Mouse (Mus musculus) kidney, postnatal 10 days (tissue): ENCODE results near the gene Wdr92.

Source experiments
- DNase-seq: peaks from one replicate; pipeline ENCODE4 v3.0.0; 2021; ENCODE audit warnings: mixed read lengths

The Wdr92 gene

DNA sequence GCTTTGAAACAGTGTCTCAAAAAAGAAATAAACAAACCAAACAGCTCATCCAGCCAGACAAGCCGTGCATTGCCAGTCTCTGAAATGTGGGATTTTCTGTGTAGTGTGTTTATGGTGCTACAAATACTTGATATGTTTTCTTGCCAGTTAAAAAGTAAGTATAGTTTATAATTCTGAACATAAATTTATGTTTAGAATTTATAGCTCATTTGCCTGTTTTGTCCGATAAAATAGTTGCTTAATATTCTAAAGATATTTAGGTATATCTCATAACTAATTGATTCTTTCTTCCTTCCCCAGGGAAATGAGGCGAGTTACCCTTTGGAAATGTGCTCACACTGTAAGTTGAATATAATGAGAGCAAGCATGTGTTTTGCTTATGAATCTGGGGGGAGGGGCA, at the start of gene Wdr92:
Gene Wdr92 (plus strand): TSS at position 301 of the 400 bp plus-strand sequence.
- no peak for DNase-seq

DNA sequence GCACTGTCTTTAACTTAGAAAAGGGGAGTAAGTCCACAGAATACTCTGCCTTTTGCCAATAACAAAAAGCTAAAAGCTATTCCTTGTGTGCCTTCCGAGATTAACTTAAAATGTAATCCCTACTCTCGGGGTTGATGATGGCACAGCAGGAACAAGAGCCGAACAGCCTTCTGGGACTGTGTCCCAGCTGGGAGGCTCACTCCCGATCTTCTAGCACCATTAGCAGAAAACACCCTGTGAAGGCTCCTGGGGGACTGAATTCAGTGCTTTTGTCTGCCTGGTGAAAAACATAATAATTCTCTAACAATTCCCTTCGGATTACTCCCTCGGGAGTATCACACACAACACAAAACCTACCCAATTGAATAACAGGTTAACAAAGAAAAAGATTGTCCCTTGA, 46.3 kb upstream of the Wdr92 start:
- DNase-seq = no peak

DNA sequence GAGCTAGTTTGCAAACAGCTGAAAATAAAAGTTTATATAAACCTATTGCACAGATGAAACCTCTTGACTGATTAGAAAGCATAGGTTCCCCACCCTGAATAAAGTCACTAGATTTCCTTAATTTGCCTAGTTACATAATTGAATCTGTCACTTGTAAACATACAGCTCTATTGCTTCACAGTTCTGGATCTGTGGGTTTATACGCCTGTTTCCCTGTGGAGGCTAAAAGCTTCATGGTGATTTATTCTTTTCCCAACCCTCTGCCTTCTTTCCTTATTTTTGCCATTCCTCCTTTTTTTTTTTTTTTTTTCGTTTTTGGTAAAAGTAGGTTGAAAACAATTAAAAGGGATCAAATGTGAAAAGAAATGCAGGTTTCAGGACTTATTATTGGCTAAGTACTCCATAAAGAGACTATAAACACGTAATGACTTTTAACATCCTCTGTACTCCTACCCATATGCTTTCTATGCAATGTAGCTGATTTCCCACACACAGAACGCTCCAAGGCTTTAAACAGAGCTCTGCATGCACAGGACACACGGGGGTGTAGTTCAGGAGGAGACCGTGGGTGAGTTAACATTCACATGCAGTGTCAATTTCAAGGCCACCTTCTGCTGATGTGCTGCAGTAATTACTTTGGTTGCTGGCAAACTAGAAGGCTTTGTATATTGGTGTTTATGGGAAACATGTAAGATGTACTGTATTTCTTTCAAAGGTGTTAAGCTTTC, 43.4 kb upstream of the Wdr92 start:
- DNase-seq = no peak

DNA sequence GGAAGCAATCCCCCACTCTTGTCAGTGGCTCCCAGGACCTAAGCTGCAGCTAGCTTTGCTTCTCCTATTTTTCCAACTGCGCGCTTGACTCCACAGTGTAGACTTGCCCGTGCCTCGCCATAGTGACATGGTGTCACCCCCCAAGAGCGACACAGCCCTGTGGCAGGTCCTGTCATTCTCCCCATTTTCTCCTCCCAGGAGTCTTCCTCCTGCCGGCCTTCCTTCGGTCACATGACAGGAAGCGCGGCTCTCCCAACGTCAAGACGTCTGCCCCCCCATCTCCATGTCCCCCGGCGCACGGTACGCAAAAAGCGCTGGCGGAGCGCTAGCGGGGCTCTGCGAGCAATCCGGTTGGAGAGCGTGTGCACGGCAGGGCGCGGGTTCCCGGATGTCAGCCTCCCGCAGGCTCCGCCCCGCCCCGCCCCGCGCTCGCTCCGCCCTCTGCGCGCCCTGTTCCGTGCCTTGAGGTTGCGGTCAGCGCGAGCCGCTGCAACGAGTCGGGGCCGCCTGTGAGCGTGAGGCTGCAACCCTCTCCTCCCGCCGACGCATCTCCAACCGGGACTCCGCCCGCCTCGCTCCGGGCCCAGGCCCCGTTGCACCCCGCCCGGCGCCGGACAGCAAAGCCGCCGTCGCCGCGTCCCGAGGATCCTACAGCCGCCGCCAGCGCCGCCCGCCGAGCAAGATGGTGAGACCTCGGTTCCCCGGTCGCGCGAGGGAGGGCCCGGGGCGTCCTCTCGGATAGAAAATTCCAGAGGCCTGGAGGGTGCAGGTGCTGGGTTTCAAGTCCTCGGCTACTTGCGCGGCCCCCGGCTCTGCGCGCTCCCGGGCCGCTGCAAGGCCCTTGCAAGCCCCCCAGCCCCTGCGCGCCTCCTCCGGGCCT, 22.8 kb upstream of the Wdr92 start, which contains the start of gene Ppp3r1:
Gene Ppp3r1 (plus strand): TSS at position 406 of the 880 bp plus-strand sequence.
- peak; percentile 98 for DNase-seq

DNA sequence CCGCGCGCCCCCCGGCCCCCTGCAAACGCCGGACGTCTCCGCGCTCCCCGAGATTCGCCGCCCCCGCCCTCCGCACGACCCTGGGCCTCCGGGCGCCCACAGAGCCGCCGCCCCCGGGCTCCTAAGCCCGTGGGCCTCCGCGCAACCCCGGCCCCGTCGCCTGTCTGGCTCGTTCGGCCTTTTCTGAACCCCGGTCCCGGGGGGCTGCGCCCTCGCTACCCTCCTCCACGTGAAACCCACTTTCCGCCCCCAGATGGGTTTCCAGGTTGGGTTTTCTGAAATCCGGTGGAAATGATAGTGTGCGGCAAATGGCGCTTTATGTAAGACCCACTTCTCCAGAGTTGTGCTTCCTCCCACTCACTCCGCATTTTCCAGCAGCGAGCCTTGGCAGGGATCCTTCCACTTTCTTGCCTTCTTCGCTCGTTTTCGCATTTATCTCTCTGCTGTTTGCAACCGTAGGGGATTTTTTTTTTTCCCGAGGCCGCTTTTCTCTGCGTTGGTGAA, 22.1 kb upstream of the Wdr92 start:
- DNase-seq = peak; percentile 53

DNA sequence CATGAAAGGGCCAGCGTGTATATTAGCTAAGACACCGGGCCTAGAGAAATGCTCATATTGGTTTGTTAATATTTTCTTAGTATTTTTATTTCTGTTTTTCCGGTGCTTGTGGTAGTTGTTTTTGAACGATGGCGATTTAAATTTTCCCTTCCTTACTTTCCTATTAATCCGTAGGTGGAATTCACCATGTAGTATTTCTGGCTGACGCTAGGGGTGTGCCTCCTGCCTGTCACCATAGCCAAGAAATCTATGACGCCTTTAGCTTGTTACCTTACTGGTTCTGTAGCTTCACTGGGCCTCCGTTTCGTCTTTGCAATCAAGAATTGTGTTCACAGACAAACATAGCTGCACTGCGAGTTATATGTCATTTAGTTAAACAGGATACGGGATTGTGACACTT, 21.7 kb upstream of the Wdr92 start:
- peak; percentile 67 for DNase-seq

DNA sequence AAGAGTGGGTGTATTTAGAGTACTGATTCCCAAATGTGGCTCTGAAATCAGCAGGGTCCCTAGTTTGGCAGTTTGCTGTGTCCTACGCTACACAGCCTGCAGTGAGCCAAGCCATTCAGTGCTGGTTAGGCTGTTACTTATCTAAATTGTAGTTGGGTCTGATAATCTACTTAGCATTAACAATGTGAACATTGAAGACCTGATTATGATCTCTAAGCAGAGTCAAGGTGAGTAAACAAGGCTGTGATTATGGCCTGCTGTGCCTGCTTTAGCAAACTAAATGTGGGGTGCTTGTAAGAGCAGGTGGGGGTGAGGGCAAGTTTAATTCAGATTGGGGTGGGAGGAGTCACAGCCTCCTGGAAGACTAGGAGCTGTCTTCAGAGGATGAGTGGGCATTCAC, 18.0 kb upstream of the Wdr92 start:
- no peak for DNase-seq

DNA sequence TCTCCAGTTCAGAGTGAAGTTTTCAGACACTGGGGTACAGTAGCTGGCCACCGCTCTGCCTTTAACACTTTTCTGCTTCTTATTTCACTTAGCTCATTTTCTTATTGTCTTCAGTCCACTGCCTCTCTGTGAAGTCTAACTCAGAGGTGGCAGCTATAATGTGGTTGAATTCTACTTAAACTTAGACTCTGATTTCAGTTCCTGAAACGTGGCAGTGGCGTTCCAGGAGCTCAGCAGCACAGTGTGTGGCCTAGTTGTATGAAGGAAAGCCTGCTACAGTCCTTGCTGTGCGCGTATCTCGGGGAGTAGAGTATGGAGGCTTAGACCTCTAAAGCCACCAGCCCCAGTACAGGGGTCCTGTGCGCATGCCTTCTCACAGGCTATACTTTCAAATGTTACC, 15.3 kb upstream of the Wdr92 start:
- DNase-seq = no peak

DNA sequence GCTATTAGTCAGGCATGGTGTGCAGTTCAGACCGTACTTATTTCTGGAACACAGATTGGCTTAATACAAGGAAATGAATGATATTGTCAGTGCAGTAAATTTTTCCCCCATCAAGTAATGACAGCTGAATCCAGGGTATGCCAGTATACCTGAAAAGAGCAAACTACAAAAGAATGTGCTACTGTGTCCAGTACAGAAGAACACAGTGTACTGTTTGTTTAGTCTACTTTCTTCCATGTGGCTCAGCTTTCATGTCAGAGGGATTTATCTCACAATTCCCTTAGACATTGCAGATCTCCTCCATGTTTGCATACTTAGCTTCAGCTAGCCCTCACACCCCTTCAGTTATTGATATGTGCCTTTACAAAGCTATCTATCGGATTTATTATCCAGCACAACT, 12.6 kb upstream of the Wdr92 start:
- no peak for DNase-seq

DNA sequence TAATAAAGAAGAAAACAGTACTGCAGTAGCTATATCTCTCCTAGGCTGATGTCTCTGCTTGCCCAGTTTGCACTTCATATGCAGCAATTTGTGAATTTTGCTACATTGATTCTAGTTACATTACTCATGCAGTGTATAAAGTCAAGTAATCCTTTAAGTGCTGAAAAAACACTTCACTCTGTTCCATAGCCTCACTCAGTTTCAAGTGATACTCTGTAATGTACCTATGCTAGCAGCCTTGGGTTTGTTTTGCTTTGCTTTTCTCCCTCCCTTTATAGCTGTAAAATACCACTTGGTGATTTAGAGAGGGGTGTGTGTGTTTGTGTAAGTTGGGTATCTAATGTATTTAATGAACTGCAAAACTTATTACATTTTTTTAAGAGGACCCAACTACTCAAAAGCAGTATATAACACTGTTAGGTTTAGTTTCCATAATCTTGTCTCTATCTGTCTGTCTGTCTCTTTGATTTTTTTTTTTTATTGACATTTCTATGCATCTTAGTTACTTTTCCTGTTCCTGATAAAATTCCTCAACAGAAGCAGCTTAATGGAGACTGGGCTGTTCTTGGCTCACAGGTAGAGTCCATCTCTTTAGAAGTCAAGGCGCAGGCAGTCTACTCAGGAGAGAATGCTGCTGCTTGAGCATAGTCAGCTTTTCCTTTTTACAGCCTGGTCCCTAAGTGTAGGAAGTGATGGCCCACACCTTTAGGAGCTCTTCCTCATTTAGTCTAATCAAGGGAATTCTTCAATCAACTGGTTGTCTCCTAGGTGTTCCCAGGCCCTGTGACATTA, 10.8 kb upstream of the Wdr92 start:
- DNase-seq = no peak

DNA sequence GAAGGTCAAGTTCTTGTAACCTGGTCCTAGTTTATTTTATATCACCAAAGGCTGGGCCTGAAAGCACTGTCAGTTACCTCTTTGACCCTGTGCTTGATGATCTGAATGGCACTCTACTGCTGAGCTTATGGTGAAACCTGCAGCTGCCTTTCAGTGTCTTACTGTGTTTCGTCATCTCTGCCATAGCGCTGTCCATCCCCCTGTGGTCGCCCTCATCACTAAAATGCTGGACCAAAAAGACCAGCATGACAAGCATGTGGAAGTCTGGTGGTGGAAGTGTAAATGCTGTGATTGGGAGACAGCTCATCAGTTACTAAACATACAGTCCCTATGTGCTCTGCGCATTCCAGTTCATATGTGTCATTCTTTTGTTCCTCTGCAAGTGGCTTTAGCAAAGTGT, 9.6 kb upstream of the Wdr92 start:
- no peak for DNase-seq

DNA sequence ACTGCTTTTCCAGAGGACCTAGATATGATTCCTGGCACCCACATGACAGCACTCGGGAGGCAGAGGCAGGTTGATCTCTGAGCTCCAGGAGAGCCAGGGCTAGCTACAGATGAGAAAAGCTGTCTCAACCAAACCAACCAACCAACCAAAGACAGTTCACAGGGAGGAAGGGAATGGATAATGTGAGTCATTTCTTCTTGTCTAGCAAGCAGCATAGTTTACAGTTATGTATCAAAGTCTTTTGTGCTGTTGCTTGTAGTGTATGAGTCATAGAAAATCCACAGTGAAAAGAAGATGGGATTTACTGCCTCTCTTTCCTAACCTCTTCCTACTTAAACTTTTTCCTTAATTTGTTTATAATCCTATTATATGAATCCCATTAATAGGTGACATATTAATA, 5.3 kb upstream of the Wdr92 start:
- DNase-seq = no peak

DNA sequence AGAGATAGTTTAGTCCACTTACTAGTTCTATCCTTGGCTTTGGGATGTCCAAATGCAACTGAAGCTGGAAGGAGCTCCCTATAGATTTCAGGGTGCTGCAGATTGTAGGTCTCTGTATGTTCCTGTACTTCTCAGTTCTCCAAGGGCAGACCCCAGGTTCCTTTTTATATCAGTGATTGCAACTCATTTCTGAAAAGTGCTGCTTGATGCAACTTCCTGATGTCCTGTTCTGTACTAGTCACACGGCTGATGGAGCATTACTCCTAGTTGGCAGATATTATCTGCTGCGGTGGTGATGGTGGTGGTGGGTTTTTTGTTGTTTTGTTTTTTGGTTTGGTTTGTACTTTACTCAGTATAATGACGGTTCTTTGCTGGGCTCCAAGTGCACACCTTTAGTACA, 1.2 kb upstream of the Wdr92 start:
- DNase-seq = no peak

DNA sequence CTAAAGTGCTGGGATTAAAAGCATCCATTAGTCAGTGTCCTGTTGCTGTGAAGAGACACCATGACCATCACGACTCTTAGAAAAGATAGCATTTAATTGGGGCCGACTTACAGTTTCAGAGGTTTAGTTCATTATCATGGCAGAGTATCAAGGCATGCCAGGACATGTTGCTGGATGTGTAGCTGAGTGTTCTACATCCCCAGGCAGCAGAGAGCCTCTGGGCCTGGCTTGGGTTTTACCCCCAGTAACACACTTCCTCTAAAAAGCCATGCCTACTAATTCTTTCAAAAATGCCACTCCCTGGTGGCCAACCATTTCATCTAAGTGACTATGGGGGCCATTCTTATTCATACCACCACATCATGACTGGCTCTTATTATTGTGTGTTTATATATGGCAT, 1.3 kb downstream of the Wdr92 start:
- no peak for DNase-seq

DNA sequence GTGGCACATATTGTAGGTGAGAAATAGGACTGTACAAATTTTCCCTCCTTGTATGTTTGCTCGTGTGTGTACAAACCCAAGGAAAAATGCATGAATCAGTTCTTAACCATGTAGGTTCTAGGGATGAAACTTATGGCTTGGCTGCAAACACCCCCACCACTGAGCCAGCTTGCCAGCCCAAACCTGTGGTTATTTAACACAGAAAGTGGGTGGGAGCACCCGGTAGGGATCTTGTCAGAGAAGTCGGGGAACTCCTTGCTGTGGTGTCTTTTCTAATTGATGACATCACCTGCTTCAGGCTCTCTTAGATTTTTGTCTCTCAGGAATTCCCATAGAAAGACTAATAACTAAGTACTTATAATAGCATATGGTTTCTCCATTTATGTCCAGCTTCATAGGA, 5.7 kb downstream of the Wdr92 start:
- no peak for DNase-seq

DNA sequence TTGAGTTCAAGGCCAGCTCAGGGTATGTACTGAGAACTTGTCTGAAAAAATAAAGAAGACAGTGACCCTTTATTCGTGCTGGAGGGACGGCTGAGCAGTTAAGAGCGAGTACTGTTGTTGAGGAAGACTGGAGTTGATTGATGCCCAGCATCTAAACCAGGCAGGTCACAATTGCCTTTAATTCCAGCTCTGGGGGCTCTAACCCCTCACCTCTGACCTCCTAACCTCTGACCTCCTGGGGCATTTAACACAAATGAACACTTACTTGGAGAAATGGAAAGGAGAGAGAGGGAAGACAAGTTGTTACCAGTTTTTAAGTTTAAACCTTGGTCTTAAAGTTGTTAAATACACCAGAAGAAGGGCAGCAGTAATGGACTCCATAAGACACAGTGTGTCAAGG, 6.9 kb downstream of the Wdr92 start:
- no peak for DNase-seq

DNA sequence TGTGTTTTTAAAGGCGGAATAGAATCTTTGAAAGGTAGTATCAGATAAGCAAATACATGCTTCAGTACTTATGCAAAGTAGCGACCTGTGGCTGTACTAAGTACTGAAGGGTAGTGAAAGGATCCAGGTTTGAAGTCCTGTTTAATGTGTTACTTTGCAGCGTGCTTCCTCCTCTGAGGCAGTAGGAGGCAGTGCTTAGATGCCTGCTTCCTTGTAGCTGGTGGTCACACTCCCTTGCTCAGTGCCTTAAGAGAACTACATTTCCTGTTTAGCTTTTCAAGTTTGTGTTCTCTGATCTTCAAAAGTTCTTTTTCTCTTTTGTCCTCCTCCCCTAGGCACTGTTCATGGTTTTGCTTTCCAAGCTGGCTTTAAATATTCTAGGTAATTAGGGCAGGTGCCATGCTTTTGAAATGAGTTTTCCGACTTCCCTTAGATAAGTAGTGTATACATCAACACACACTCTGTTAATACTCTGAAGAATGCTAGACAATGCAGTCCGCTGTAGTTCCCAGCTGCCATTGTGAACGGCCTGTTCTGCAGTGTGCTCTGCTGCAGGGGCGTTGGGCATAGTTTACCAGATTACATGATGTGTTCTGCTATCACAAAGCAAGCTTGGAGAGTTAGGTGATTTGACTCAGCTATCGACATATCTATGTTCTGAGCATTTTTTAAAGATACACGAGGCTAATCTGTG, 10.4 kb downstream of the Wdr92 start:
- no peak for DNase-seq

DNA sequence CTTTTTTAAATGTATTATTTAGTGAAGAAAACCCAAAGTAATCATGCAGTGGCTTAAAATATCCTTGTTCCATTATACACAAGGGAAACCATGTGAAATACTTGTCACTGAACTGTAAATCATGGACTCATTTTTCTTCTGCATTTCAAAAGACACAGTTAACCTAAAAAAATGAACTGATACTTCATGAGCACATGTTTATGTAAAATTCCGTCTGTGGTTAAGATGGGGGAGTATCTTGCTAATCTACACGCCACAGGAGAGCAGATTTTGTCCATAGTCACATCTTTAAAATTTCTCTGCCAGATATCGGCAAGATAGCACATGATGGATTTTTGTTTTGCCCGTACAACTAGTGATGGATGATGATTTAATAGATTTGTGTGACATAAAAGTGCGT, 17.3 kb downstream of the Wdr92 start:
- no peak for DNase-seq

DNA sequence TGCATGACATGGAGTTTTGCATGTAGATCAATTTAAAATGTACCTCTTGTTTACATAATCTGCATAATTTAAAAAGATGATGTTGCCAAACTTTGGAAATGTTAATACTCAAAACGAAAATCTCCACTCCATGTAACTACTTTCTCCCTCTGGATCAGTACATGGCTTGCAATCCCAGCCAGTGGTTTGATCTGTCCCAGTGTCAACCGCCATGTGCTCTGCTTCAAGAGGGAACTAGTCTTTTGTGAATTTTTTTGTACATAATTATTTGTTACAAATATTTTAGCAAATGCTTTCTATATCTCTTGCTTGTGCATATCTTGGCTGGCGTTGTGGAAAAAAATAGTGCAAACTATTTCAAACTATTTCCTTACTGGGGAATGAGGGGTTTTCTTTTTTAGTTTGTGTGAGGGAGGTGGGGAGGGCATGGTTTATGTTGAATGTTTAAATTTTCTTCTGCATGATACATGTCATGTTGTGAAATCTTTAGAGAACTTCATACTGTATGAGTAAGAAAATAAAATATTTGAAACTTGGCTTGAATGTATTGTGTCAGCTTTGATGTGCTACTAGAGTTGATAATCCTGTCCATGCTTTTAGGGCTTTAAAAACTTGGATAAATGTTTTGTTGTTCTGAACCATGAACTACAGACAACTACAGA, 18.1 kb downstream of the Wdr92 start:
- no peak for DNase-seq

DNA sequence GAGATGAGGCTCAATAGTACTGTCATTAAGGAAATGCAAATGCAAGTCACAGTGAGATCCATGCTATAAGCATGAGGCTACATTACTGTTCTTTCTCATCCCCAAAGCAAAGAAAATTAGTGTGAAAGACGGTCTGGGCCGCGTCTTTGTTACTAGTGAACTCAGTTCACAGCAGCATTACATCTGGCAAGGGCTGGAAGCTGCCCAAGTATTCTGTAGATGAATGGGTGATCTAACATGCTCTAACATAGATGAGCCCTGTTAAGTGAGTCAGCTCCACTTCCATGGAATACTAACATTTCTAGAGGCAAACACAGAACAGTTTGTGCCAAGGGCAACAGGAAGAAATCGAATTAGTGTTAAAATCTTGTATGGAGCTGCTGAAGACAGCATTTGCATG, 19.0 kb downstream of the Wdr92 start:
- DNase-seq = no peak

DNA sequence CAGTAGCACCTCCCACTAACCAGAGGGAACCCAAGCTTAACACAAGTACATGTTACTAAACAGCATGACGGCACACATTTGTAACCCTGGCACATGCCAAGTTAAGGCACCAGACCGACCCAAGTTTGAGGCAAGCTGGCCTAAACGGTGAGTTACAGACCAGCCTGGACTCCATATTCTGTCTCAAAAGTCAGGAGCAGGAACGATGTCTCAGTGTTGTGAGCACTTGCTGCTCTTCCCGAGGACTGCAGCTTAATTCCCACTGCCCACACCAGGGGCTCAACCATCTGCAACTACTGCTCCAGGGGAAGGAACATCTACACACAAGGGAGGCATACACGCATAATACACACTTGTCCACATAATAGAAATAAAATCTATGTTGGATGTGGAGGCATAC, 20.6 kb downstream of the Wdr92 start:
- DNase-seq = no peak
